Mouse (Mus musculus): ENCODE results near the gene Exoc8.

Gene Exoc8

GRCm38 (mm10) chr8:124909936-124910335 lies 12.4 kb upstream of the Exoc8 start:
- in situ Hi-C loops (cut with MboI, MseI): no loop called here

DNA sequence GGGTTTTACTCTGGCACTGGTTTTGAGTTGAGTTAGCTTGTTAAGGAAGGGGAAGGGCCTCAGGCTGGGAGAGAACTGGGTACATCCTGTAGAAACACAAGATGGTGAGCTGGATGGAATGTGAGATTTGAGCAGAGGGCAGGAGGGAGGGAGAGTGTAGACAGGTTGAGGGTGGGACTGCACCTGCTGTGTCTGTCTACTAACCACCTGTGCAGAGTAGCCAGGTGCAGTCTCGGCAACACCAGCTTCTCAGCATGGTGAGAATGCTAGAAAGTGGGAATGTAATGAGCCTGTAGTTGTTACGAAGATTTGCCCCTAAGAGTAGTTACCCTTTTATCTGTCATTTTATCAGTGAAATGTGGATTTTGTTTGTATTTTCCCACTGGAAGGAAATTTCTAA lies 8.0 kb upstream of the Exoc8 start:
- in situ Hi-C loops (cut with MboI, MseI): no loop called here

- in situ Hi-C loops (cut with MboI, MseI): no loop called here
Measured at GRCm38 (mm10) chr8:124903198-124903597, 5.7 kb upstream of the Exoc8 start.

- in situ Hi-C loops (cut with MboI, MseI): loop anchor here in 1 of 2 experiments (25.0 kb wide), 1 partner anchor 1539 kb away; no protein-coding TSS in a partner anchor
Measured at GRCm38 (mm10) chr8:124898251-124898905, 873 bp upstream of the Exoc8 start.

- in situ Hi-C loops (cut with MboI, MseI): loop anchor here in 1 of 2 experiments (25.0 kb wide), 1 partner anchor 1540 kb away; no protein-coding TSS in a partner anchor
Measured at GRCm38 (mm10) chr8:124896632-124897385, 696 bp downstream of the Exoc8 start.

DNA sequence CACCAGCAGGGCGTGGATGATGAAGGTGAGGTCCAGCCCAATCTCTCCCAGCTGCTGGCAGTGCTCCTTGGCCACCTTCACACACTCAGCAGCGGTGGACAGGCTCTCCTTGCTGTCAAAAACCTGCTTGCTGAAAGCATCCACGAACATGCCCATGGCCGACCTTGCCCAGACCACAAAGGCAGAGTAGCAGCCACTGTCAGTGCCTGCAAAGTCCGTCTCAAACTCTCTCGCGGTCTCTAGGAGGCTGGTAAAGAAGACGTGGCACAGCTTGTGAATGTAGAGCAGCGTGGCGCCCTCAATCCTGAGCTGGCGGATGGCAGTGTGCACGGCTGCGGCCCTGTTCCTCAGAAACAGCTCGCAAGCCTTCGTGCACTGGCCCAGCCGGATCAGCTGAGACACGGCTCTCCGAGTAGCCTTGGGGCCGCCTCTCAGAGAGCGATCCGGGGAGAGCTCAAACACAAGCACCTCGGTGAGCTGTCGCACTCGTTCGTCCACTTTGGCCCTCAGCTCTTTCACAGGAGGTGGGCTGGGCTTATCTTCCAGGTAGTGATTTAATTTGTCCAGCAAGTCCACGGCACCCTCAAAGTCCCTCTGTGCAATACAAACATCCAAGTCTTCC lies 1.4 kb downstream of the Exoc8 start:
- in situ Hi-C loops (cut with MboI, MseI): loop anchor here in 1 of 2 experiments (25.0 kb wide), 1 partner anchor 1541 kb away; no protein-coding TSS in a partner anchor

- in situ Hi-C loops (cut with MboI, MseI): loop anchor here in 1 of 2 experiments (25.0 kb wide), 1 partner anchor 1545 kb away; no protein-coding TSS in a partner anchor
Measured at GRCm38 (mm10) chr8:124892596-124892995, 4.9 kb downstream of the Exoc8 start.

GRCm38 (mm10) chr8:124888385-124888784 lies 9.1 kb downstream of the Exoc8 start:
- in situ Hi-C loops (cut with MboI, MseI): loop anchor here in 1 of 2 experiments (25.0 kb wide), 1 partner anchor 1549 kb away; no protein-coding TSS in a partner anchor

DNA sequence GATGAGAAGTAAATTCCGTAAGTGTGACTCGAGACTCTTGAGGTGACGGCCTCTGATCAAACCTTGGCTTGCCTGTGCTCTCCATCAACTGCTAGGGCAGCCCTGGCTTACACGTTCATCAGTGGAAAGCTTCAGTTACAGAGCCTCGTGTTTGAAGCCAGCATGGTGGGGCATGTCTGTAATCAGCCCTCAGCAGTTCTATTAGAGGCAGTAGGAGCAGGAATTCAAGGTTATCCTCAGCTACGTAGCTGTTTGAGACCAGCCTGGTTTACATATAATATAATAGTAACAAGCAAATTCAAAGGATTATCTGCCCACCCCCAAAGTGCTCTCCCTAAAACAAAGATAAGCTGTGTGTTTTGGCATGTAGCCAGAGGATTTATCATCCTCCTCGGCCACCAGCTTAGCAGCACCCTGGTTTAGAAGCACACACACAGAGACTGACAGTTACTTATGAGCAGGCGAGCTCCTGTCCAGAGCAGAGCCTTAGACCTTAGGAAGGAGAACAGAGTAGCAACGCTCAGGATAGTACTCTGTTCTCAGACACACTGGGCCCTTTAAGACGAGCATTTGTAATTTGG lies 18.5 kb downstream of the Exoc8 start:
- in situ Hi-C loops (cut with MboI, MseI): loop anchor here in 1 of 2 experiments (25.0 kb wide), 1 partner anchor 1558 kb away; no protein-coding TSS in a partner anchor

DNA sequence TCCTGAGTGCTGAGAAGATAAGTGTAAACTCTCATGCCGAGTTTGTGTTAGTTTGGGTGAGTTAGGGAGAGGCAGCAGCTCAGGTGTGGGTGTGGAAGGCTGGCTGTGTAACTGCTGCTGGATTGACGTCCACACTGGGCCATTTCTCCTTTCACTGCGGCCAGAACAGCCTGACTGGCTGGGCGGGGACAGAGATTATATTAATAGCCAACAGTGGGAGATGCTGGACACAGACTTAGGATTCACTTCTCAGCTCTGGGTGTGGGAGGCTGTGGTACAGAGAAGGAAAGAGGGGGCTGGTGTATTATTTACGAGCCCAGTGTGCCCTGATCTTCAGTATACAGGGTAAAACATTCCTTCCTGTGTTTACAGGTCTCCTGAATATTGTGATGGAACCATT lies 19.4 kb downstream of the Exoc8 start:
- in situ Hi-C loops (cut with MboI, MseI): loop anchor here in 1 of 2 experiments (25.0 kb wide), 1 partner anchor 1559 kb away; no protein-coding TSS in a partner anchor

- in situ Hi-C loops (cut with MboI, MseI): no loop called here
Measured at GRCm38 (mm10) chr8:124872690-124873089, 24.8 kb downstream of the Exoc8 start.

DNA sequence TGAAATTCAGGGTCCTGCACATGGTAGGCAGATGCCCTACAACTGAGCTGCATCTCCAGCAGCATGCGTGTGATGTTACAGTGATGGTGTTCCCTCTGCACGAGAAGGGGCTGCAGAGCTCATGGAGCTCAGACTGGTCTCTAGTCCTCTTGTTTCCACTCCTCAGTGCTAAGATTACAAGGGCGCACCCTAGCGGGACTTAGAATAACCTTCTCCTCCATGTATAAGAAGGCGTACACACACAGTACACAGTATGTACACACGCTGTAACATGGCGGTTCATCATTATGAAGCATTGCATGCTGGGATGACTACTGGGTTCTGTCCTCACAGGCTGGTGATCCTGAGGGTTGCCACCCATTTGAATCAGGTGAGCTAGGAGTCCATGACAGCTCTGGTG lies 25.4 kb downstream of the Exoc8 start:
- in situ Hi-C loops (cut with MboI, MseI): no loop called here

GRCm38 (mm10) chr8:124871474-124871873 lies 26.0 kb downstream of the Exoc8 start:
- in situ Hi-C loops (cut with MboI, MseI): no loop called here

- in situ Hi-C loops (cut with MboI, MseI): no loop called here
Measured at GRCm38 (mm10) chr8:124869708-124870107, 27.8 kb downstream of the Exoc8 start.

DNA sequence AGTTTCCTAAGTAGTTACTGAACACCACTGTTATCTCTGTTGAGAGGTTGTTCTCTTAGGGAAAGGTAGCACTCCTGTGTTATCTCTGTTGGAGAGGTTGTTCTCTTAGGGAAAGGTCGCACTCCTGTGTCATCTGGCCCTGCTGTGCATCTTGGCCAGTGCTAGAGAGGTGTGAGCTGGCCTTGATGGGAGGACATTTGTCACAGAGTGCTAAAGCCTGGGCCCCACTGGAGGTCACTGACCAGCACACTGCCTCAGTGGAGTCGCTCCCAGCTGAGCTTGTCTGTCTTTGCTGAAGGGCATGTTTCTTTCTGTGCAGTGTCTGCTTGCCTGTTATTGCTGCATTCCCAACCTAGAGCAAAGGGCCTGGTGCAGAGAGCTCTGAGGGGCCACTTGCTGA lies 30.4 kb downstream of the Exoc8 start:
- in situ Hi-C loops (cut with MboI, MseI): no loop called here

GRCm38 (mm10) chr8:124866669-124867068 lies 30.8 kb downstream of the Exoc8 start:
- in situ Hi-C loops (cut with MboI, MseI): no loop called here

DNA sequence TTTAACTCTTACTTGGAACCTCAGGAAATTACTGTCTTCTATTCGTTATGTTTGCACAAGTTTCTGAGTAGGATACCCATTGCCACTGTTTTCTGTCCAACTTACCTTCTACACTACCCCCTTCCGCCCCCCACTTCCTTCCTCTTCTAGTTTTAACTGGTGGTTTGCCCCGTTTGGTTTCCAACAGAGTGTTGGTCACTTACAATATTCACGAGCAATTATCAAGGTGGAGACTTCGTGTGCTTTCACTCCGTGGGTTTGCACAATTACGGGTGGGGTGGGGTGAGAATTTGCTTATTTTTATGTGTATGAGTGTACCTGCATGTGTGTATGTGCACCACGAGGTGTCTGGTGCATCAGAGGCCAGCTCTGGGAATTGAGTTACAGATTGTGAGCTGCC lies 33.8 kb downstream of the Exoc8 start:
- in situ Hi-C loops (cut with MboI, MseI): no loop called here

DNA sequence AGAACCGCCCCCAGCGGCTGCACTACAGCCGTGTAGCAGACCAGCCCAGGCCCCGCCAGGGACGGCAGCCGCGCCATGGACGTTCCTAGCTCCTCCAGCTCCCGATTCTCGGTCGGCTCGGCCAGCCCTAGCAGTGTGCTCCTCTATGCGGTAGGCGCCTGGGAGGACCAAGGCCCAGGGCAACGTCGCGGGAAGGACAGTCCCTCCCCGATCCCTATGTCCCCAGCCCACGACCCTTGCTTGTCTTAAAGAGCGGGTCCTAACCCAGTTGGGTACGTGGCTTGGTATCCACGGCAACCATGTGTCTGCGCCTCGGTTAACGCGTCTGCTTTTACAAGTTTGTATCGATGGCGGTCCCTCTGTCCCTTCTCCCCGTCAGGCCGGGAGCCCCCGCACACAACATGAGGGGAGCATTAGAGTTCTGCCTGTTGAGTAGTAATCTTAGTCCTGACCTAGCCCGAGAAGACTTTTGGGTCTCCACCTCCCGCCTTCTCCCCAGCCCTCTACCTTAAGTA lies 34.3 kb downstream of the Exoc8 start:
- in situ Hi-C loops (cut with MboI, MseI): no loop called here

DNA sequence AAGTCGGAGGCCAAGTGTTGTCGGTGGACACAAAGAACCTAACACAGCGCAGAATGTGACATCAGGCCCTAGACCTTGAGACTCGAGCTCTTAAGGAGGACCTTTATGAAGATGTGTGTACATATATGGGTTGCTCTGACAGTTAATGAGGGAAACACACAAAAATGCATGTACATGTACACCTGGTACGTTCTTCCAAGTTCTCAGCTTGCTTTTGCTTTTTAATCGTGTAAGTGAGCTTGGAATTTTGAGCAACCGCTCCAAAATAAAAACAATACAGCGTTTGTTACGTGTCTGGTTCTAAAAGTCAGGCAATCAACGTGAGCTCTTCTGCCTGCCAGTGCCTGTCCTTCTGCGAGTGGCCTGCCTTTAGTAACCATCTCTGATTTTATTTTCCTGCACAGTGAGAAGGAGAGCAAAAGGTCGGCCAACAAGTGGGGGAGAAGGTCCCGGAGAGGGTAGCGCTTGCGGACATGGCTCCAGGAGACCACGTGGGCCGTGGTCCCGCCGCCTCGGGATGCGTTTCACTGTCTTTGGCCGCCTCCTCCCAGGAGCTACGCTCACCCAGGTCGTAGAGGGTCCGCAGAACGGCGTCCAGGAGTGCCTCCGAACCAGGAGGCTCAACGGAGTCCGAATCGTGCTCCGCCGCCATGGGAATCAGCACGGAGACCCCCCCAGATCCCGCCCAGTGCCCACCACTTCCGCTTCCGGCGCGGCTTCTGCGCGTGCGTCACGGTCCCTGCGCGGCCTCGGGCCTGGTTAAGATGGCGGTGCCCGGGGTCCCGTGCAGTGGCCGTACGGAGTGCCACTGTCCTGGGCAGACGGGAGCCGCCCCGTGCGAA lies 35.0 kb downstream of the Exoc8 start, which contains the start of the genes Gnpat and 2810004N23Rik:
Gnpat (plus strand) TSS at position 713 of the 842 bp plus-strand sequence.
2810004N23Rik (minus strand) TSS at position 800 of the 842 bp plus-strand sequence.
- in situ Hi-C loops (cut with MboI, MseI): no loop called here

GRCm38 (mm10) chr8:124860188-124860587 lies 37.3 kb downstream of the Exoc8 start:
- in situ Hi-C loops (cut with MboI, MseI): no loop called here

All from T-helper 17 cell (primary cell).